Mouse (Mus musculus) naive thymus-derived CD4-positive, alpha-beta T cell, adult 2 months (primary cell): Measurements from ENCODE around the gene Defb39.

Experiments
- DNase-seq: peaks from one replicate; pipeline ENCODE4 v3.0.0-alpha.2; 2011; ENCODE audit warnings: low read depth

The Defb39 gene

DNA sequence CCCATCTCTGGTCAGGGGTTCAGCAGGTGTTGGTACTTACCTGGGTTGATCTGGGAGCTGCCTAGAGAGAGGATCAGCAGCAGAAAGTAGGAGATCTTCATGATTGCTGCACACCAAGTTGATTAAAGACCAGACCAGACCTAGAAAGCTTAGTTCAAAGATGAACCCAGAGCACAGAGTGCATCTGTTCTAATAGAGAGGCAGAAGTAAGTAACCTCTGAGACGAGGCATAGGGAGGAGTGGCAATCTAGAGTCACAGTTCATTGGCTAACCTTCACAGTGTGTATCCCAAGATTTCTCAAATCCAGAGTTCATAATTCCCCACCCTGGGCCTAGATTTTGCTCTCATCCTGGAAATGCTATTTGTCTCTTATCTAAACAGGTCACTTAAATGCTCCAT is at the start of gene Defb39:
Gene Defb39, minus strand, starts transcription at position 101 of the 400 bp plus-strand sequence.
- no peak for DNase-seq

DNA sequence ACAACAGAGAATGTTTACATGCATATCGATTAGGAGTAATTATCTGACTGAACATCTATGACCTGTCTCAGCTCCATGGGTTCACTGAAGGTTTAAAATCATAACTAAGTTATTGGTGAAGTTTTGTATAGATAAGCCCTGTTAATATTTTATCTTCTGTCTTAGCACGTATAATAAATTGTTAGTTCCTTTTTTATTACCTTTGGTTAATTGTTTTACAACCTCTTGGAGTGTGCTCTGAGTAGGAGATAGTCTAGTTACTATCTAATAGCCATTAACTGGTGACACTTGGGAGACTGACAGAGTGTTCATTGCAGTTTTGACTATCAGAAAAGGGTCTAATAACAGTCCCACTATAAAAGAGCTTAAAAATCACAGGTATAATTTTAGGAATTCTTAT is 1.4 kb upstream of the Defb39 start:
- DNase-seq: no peak

DNA sequence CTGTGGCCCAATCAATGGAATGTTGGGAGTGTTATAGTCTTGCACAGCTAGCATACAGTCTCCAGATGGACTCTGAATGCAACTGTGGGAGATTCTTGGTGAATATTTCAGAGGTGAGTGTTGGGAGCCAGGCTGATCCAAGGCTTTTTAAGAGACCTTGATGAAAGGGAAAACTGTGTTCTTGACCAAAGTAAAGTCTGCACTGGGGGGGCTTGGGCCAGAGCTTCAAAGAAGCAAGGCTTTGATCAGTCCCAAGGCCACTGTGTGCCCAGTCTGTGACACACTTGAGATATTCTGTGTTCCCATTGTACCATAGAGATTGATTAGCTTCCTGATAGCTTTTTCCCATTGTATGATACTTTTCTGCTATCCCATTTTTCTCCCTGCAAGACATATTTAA is 1.7 kb downstream of the Defb39 start:
- no peak for DNase-seq

DNA sequence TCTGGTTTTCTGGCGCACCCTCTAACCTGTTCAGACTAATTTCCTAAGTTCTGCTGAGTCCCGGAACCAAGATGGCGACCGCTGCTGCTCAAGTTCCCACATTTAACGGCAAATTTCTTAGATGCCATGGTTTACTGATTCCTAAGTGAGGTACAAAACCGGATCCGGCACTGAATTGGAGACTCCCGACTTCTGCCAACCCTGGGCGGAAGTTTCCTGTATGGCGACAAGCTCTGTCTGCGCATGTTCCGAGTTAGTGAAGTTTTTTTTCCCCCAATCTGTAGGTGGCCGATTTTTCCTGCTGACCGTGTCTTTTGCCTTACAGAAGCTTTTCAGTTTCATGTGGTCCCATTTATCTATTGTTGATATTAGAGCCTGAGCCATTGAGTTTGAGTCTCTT is 19.4 kb downstream of the Defb39 start:
- no peak for DNase-seq

DNA sequence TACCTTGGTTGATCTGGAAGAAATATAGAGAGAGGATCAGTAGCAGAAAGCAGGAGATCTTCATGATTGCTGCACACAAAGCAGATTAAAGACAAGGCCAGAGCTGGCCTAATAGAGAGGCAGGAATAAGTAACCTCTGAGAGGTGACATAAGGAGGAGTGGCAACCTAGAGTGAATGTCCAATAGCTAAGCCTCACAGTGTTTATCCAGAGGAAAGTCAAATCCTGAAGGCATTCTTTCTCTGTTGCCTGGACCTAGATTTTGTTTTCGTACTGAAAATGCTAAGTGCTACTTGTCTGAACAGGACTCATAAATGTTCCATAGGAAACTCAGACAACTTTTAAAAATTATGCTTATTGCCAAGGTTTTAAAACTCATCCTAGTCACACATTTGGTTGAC is 38.1 kb downstream of the Defb39 start, which contains the start of gene Defb38:
Gene Defb38, minus strand, starts transcription at position 101 of the 400 bp plus-strand sequence.
- no peak for DNase-seq
